Mouse (Mus musculus): ENCODE data around the gene Mok. TPM values are rescaled to one million over a fixed set of nuclear protein-coding genes. Genes with fewer than 3 reads are reported as not detected.

Gene Mok
- polyA plus RNA-seq, 1 experiment, result 12.4 TPM

DNA sequence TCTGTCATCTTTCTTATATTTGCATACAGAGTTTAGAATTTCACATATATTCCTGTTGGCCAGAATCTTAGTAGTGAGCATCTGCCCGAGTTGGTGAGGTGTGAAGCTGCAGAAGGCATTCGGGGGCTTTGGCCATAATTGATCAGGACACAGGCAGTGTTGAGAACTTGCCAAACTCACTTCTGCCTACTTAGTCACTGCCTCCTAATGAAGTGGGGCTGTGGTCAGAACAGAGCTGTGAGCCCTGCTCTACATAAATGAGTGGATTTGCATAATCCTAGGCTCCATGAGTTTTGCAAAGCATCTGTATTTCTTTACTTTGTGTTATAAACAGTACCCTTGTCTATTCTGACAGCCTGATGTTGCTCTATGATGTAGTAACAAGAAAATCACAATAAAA lies 78.4 kb downstream of the Mok start:
- H3K4me1 ChIP-seq (ENCODE audit: control insufficient read depth, insufficient read depth, low read length), result peaks cover 7% of the 10 kb centered on the region; the same call in 1 of the 2 replicates

DNA sequence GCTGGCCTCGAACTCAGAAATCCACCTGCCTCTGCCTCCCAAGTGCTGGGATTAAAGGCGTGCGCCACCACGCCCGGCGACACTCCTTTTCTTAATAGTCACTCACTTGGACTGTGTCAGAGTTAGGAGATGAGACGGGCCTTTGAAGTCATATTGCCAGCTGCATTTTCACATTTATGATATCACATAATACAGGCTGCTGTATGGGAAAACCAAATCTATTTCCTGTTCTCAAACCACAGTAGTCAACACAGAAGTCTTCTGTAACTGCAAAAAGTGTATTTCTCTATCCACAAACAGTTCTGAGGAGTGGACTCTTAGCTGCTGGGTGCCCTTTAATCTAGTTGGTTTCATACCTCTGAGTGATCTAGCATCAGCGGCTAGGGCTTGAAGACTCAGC lies 81.8 kb downstream of the Mok start:
- TF ChIP-seq POLR2A (IDR thresholded peaks at IDR 0.05; ENCODE audit: extremely low read depth, insufficient read depth, low read length), result no peak
- TF ChIP-seq CTCF (IDR thresholded peaks at IDR 0.05; ENCODE audit: extremely low read depth, insufficient read depth, low read length), result no peak
- Histone ChIP-seq H3K27ac (ENCODE audit: insufficient read depth, low read length) (no peak overlapping the region), H3K4me1 (ENCODE audit: control insufficient read depth, insufficient read depth, low read length) (peaks cover 5% of the 10 kb centered on the region; the same call in 1 of the 2 replicates), H3K4me3 (ENCODE audit: insufficient read depth, low read length) (no peak overlapping the region)

More for the DNA sequence above, 78.4 kb downstream of the Mok start:
- H3K27ac ChIP-seq (ENCODE audit: insufficient read depth, low read length), result no peak overlapping the region
- no peak overlapping the region for H3K4me3 ChIP-seq (ENCODE audit: insufficient read depth, low read length)
- TF ChIP-seq POLR2A (IDR thresholded peaks at IDR 0.05; ENCODE audit: extremely low read depth, insufficient read depth, low read length) (no peak), CTCF (IDR thresholded peaks at IDR 0.05; ENCODE audit: extremely low read depth, insufficient read depth, low read length) (no peak)

Other genes with a start within 250 kb of the Mok start
- 279 and 350 TPM in 2 replicates for gene Dync1h1, start 239.5 kb downstream of the Mok start, polyA plus RNA-seq (2012; rRNA removed)
- not detected in 2 replicates for gene 1700001K19Rik, start 158.3 kb downstream of the Mok start, polyA plus RNA-seq (2012; rRNA removed)
- 521 and 542 TPM in 2 replicates for gene Hsp90aa1, start 138.2 kb downstream of the Mok start, polyA plus RNA-seq (2012; rRNA removed)
- 23.9 and 24.2 TPM in 2 replicates for gene Wdr20, start 103.0 kb downstream of the Mok start, polyA plus RNA-seq (2012; rRNA removed)
- 7.0 and 7.8 TPM in 2 replicates for gene Zfp839, start 9.3 kb upstream of the Mok start, polyA plus RNA-seq (2012; rRNA removed)
- gene Cinp, start 48.2 kb upstream of the Mok start, polyA plus RNA-seq (2012; rRNA removed), result 116 and 121 TPM in 2 replicates
- 35.3 and 36.9 TPM in 2 replicates for gene Tecpr2, start 48.3 kb upstream of the Mok start, polyA plus RNA-seq (2012; rRNA removed)
- 34.7 and 34.8 TPM in 2 replicates for gene Ankrd9, start 138.1 kb upstream of the Mok start, polyA plus RNA-seq (2012; rRNA removed)
- 11.3 and 11.6 TPM in 2 replicates for gene Rcor1, start 198.4 kb upstream of the Mok start, polyA plus RNA-seq (2012; rRNA removed)

Measured in cortical plate, adult 2 months (tissue).